ENCODE assay signal across 27 mouse cellular contexts in genomic region chr8:117712226-117712625, GRCm38 (mm10). TPM values are rescaled to one million over a fixed set of nuclear protein-coding genes. Genes with fewer than 3 reads are reported as not detected.
A peak's percentile ranks its signal among the peaks of the same experiment; 100 is the strongest.
DNase-seq lines count a peak whose midpoint lies in the region; ATAC-seq lines count a peak whose summit lies in the region.
"Had no signal": no experiment of that assay in that cellular context is flagged by ENCODE, and none has a peak within 500 bp of the region (broad histone marks: within the 10 kb centered on the region; RNA-seq: fewer than 3 reads in every experiment).

No protein-coding gene starts in this region.

- no peaks in the 10 kb centered on the region for H3K4me1 ChIP-seq in limb, embryonic 13.5 days
- no peaks in the 10 kb centered on the region for H3K4me1 ChIP-seq in limb, embryonic 10.5 days
- no peaks in the 10 kb centered on the region for H3K4me1 ChIP-seq in midbrain, embryonic 14.5 days (ENCODE audit: control insufficient read depth, insufficient read depth, low read length)
- no peaks in the 10 kb centered on the region for H3K4me1 ChIP-seq in midbrain, embryonic 13.5 days (replicated peaks)
- H3K4me1 ChIP-seq in embryonic facial prominence, embryonic 14.5 days (ENCODE audit: control insufficient read depth, insufficient read depth, low read length): no peaks in the 10 kb centered on the region
- H3K4me1 ChIP-seq: forebrain, embryonic 12.5 days; heart, embryonic 10.5 days; liver, embryonic 15.5 days; neural tube, embryonic 13.5 days; stomach, embryonic 15.5 days had no signal

- H3K27ac ChIP-seq in limb, embryonic 13.5 days: no peak overlapping the region
- no peak overlapping the region for H3K27ac ChIP-seq in limb, embryonic 10.5 days
- H3K27ac ChIP-seq in midbrain, embryonic 14.5 days (replicated peaks; ENCODE audit: low read depth, low read length): no peak overlapping the region
- no peak overlapping the region for H3K27ac ChIP-seq in midbrain, embryonic 13.5 days
- H3K27ac ChIP-seq in embryonic facial prominence, embryonic 14.5 days (replicated peaks; ENCODE audit: low read depth, low read length): no peak overlapping the region
- H3K27ac ChIP-seq: forebrain, embryonic 12.5 days; gastrocnemius, adult 2 months; heart, embryonic 10.5 days; hindbrain, postnatal 0 days; layer of hippocampus, adult 2 months; limb, embryonic 12.5 days; liver, embryonic 15.5 days; neural tube, embryonic 13.5 days; stomach, embryonic 15.5 days had no signal

- H3K27me3 ChIP-seq in limb, embryonic 13.5 days: no peaks in the 10 kb centered on the region
- H3K27me3 ChIP-seq in limb, embryonic 10.5 days (ENCODE audit: low read depth, poor library complexity, severe bottlenecking): no peaks in the 10 kb centered on the region
- H3K27me3 ChIP-seq in midbrain, embryonic 14.5 days (ENCODE audit: control insufficient read depth, insufficient read depth, low read length): no peaks in the 10 kb centered on the region
- H3K27me3 ChIP-seq in midbrain, embryonic 13.5 days: no peaks in the 10 kb centered on the region
- H3K27me3 ChIP-seq in embryonic facial prominence, embryonic 14.5 days (replicated peaks; ENCODE audit: control insufficient read depth, insufficient read depth, low read length): no peaks in the 10 kb centered on the region
- H3K27me3 ChIP-seq: forebrain, embryonic 12.5 days; limb, embryonic 12.5 days; liver, embryonic 15.5 days; neural tube, embryonic 13.5 days; stomach, embryonic 15.5 days had no signal

- H3K9ac ChIP-seq in limb, embryonic 13.5 days: no peak overlapping the region
- no peak overlapping the region for H3K9ac ChIP-seq in midbrain, embryonic 14.5 days (replicated peaks; ENCODE audit: low read length)
- H3K9ac ChIP-seq in midbrain, embryonic 13.5 days (replicated peaks): no peak overlapping the region
- H3K9ac ChIP-seq in embryonic facial prominence, embryonic 14.5 days (ENCODE audit: low read depth, low read length): no peak overlapping the region
- H3K9ac ChIP-seq: forebrain, embryonic 12.5 days; limb, embryonic 12.5 days; liver, embryonic 15.5 days; neural tube, embryonic 13.5 days; stomach, embryonic 15.5 days had no signal

- H3K36me3 ChIP-seq in limb, embryonic 13.5 days: no peaks in the 10 kb centered on the region
- no peaks in the 10 kb centered on the region for H3K36me3 ChIP-seq in limb, embryonic 10.5 days
- no peaks in the 10 kb centered on the region for H3K36me3 ChIP-seq in midbrain, embryonic 14.5 days (ENCODE audit: control insufficient read depth, insufficient read depth, low read length)
- H3K36me3 ChIP-seq in midbrain, embryonic 13.5 days: no peaks in the 10 kb centered on the region
- H3K36me3 ChIP-seq in embryonic facial prominence, embryonic 14.5 days (ENCODE audit: control insufficient read depth, insufficient read depth, low read length): no peaks in the 10 kb centered on the region
- H3K36me3 ChIP-seq: forebrain, embryonic 12.5 days; G1E; heart, embryonic 10.5 days; limb, embryonic 12.5 days; neural tube, embryonic 13.5 days; stomach, embryonic 15.5 days had no signal

- 36% methylated on average over 5 of the region's 5 CpGs for WGBS in limb, embryonic 13.5 days
- 84% methylated on average over 5 of the region's 5 CpGs for WGBS in limb, embryonic 10.5 days
- 62% methylated on average over 5 of the region's 5 CpGs for WGBS in midbrain, embryonic 14.5 days
- WGBS in midbrain, embryonic 13.5 days: 51% methylated on average over 5 of the region's 5 CpGs
- WGBS in embryonic facial prominence, embryonic 14.5 days: 20% methylated on average over 5 of the region's 5 CpGs

- no peaks in the 10 kb centered on the region for H3K9me3 ChIP-seq in limb, embryonic 13.5 days
- no peaks in the 10 kb centered on the region for H3K9me3 ChIP-seq in limb, embryonic 10.5 days (replicated peaks)
- H3K9me3 ChIP-seq in midbrain, embryonic 14.5 days (ENCODE audit: control insufficient read depth, low read length): no peaks in the 10 kb centered on the region
- no peaks in the 10 kb centered on the region for H3K9me3 ChIP-seq in midbrain, embryonic 13.5 days
- H3K9me3 ChIP-seq in embryonic facial prominence, embryonic 14.5 days (ENCODE audit: control insufficient read depth, low read length): no peaks in the 10 kb centered on the region
- H3K9me3 ChIP-seq: forebrain, embryonic 12.5 days; heart, embryonic 10.5 days; limb, embryonic 12.5 days; liver, embryonic 15.5 days; neural tube, embryonic 13.5 days; stomach, embryonic 15.5 days had no signal

- peak; percentile 36; the same call in 1 of the 2 replicates for ATAC-seq in limb, embryonic 13.5 days (ENCODE audit: low FRiP score, low read depth)
- no peak for ATAC-seq in midbrain, embryonic 14.5 days (ENCODE audit: low FRiP score, low TSS enrichment)
- no peak for ATAC-seq in midbrain, embryonic 13.5 days
- ATAC-seq in embryonic facial prominence, embryonic 14.5 days (ENCODE audit: low read depth): peak; percentile 47; the same call in 1 of the 2 replicates
- ATAC-seq: hindbrain, postnatal 0 days; intestine, embryonic 16.5 days had no signal

- H3K4me3 ChIP-seq in limb, embryonic 13.5 days: no peak overlapping the region
- H3K4me3 ChIP-seq in limb, embryonic 10.5 days: no peak overlapping the region
- H3K4me3 ChIP-seq in midbrain, embryonic 14.5 days (replicated peaks; ENCODE audit: low read depth, low read length): no peak overlapping the region
- no peak overlapping the region for H3K4me3 ChIP-seq in midbrain, embryonic 13.5 days (replicated peaks)
- no peak overlapping the region for H3K4me3 ChIP-seq in embryonic facial prominence, embryonic 14.5 days (ENCODE audit: low read depth, low read length)
- H3K4me3 ChIP-seq: erythroblast, embryonic 14.5 days; forebrain, embryonic 12.5 days; gastrocnemius, adult 2 months; heart, embryonic 10.5 days; layer of hippocampus, adult 2 months; limb, embryonic 12.5 days; liver, embryonic 15.5 days; neural tube, embryonic 13.5 days; stomach, embryonic 15.5 days had no signal

- no peak overlapping the region for H3K4me2 ChIP-seq in limb, embryonic 13.5 days (replicated peaks)
- H3K4me2 ChIP-seq in midbrain, embryonic 14.5 days (ENCODE audit: low read length): no peak overlapping the region
- no peak overlapping the region for H3K4me2 ChIP-seq in midbrain, embryonic 13.5 days (replicated peaks)
- H3K4me2 ChIP-seq in embryonic facial prominence, embryonic 14.5 days (ENCODE audit: low read depth, low read length): no peak overlapping the region
- H3K4me2 ChIP-seq: forebrain, embryonic 12.5 days; limb, embryonic 12.5 days; liver, embryonic 15.5 days; neural tube, embryonic 13.5 days; stomach, embryonic 15.5 days had no signal

- DNase-seq in limb, embryonic 10.5 days (ENCODE audit: low spot score): no peak
- peak; percentile 25 for DNase-seq in midbrain, embryonic 14.5 days
- DNase-seq in embryo, embryonic 11.5 days (ENCODE audit: low read depth, low spot score): peak; percentile 9
- peak; percentile 54 for DNase-seq in embryonic facial prominence, embryonic 14.5 days (ENCODE audit: low spot score)
- DNase-seq in frontal cortex, postnatal 10 days (ENCODE audit: low spot score in 2 of 2): no peak
- DNase-seq: adrenal gland, adult 2 months; B cell, adult 2 months; cerebellum, adult 11-12 months; cerebellum, postnatal 10 days; gastrocnemius, adult 2 months; kidney, adult 9 months; kidney, postnatal 25 days; retina, postnatal 1 day; thymus, adult 2 months had no signal

RNA-seq across cellular contexts. Expression of gene Hsd17b2, which starts 10.5 kb away (rescaled TPM):
- 0.19 TPM in 1 of 2 replicates, not detected in the other for polyA plus RNA-seq in limb, embryonic 13.5 days (2015; fragmentation: Nextera tagmentation; extraction: Ambion mirVana)
- polyA plus RNA-seq in limb, embryonic 10.5 days (2016; fragmentation: Nextera tagmentation; extraction: Ambion mirVana): not detected in 2 replicates
- polyA plus RNA-seq in midbrain, embryonic 14.5 days (2014; fragmentation: Nextera tagmentation; extraction: Ambion mirVana): not detected in 2 replicates
- 0.16 TPM in 1 of 2 replicates, not detected in the other for polyA plus RNA-seq in midbrain, embryonic 13.5 days (2015; fragmentation: Nextera tagmentation; extraction: Ambion mirVana)
- 1.2 and 1.3 TPM in 2 replicates for polyA plus RNA-seq in embryonic facial prominence, embryonic 14.5 days (2014; fragmentation: Nextera tagmentation; extraction: Ambion mirVana)
- polyA plus RNA-seq: erythroblast, embryonic 14.5 days; forebrain, embryonic 12.5 days; G1E; limb, embryonic 12.5 days had no signal

RNA-seq across cellular contexts. Expression of gene Sdr42e1, which starts 38.7 kb away (rescaled TPM):
- polyA plus RNA-seq in limb, embryonic 13.5 days (2015; fragmentation: Nextera tagmentation; extraction: Ambion mirVana): 1.5 and 1.9 TPM in 2 replicates
- polyA plus RNA-seq in limb, embryonic 10.5 days (2016; fragmentation: Nextera tagmentation; extraction: Ambion mirVana): 0.64 and 0.78 TPM in 2 replicates
- 1.4 and 1.8 TPM in 2 replicates for polyA plus RNA-seq in midbrain, embryonic 14.5 days (2014; fragmentation: Nextera tagmentation; extraction: Ambion mirVana)
- polyA plus RNA-seq in midbrain, embryonic 13.5 days (2015; fragmentation: Nextera tagmentation; extraction: Ambion mirVana): 0.78 and 1.0 TPM in 2 replicates
- polyA plus RNA-seq in embryonic facial prominence, embryonic 14.5 days (2014; fragmentation: Nextera tagmentation; extraction: Ambion mirVana): 2.5 and 4.7 TPM in 2 replicates
- polyA plus RNA-seq: erythroblast, embryonic 14.5 days; G1E had no signal

Comparison
In these comparisons a context has a peak if more than half of its experiments do, and no peak if none do; other contexts are left out.
1. ATAC-seq: peak in limb, embryonic 13.5 days (single experiment) and embryonic facial prominence, embryonic 14.5 days (single experiment); none in midbrain, embryonic 14.5 days (single experiment) and midbrain, embryonic 13.5 days (single experiment).
2. DNase-seq: peak in midbrain, embryonic 14.5 days (single experiment), embryo, embryonic 11.5 days (single experiment) and embryonic facial prominence, embryonic 14.5 days (single experiment); none in limb, embryonic 10.5 days (single experiment) and frontal cortex, postnatal 10 days (0 of 2).